Mouse (Mus musculus) liver, embryonic 12.5 days (tissue): ENCODE measurements around the gene Tnk1. TPM values are rescaled to one million over a fixed set of nuclear protein-coding genes. Genes with fewer than 3 reads are reported as not detected.

Experiments
- ATAC-seq: fragments of 200-750 bp; cut with Nextera tagmentation; 2 replicates; pipeline ENCODE4 v1.8.0; 2017; ENCODE audit warnings: moderate number of reproducible peaks, mild to moderate bottlenecking, moderate library complexity
- H3K27ac ChIP-seq: fragments of 300-500 bp; sonication (generic); 2 replicates; pipeline ENCODE4 v1.5.1; 2016; ENCODE audit warnings: mild to moderate bottlenecking
- H3K27me3 ChIP-seq: fragments of 300-500 bp; sonication (generic); replicated peaks from 2 replicates; pipeline ENCODE4 v1.6.1; 2016; ENCODE audit warnings: mild to moderate bottlenecking, moderate library complexity
- H3K36me3 ChIP-seq: fragments of 300-500 bp; sonication (generic); 2 replicates; pipeline ENCODE4 v1.6.1; 2016; ENCODE audit warnings: mild to moderate bottlenecking, moderate library complexity
- H3K4me1 ChIP-seq: fragments of 300-500 bp; sonication (generic); 2 replicates; pipeline ENCODE4 v1.6.1; 2016
- H3K4me2 ChIP-seq: fragments of 300-500 bp; sonication (generic); 2 replicates; pipeline ENCODE4 v1.6.1; 2016; ENCODE audit warnings: mild to moderate bottlenecking, moderate library complexity
- H3K4me3 ChIP-seq: fragments of 300-500 bp; sonication (generic); 2 replicates; pipeline ENCODE4 v1.5.1; 2016; ENCODE audit warnings: mild to moderate bottlenecking, moderate library complexity
- H3K9ac ChIP-seq: fragments of 300-500 bp; sonication (generic); 2 replicates; pipeline ENCODE4 v1.6.1; 2016; ENCODE audit warnings: mild to moderate bottlenecking, moderate library complexity
- H3K9me3 ChIP-seq: fragments of 300-500 bp; sonication (generic); replicated peaks from 2 replicates; pipeline ENCODE4 v1.6.1; 2016; ENCODE audit warnings: mild to moderate bottlenecking, moderate library complexity
- WGBS: fragments of 180-500 bp; shearing (Covaris S2); methylation state at CpG from one replicate; pipeline ENCODE4 v1.1.7; 2016; ENCODE audit not compliant: insufficient replicate concordance; 5-methylcytosine and 5-hydroxymethylcytosine counted together
- polyA plus RNA-seq: library from polyadenylated mRNA; unstranded; fragments of >200 nt; fragmentation: Nextera tagmentation; extraction: Ambion mirVana; gene quantifications from 2 replicates; pipeline ENCODE4 v1.2.1, GENCODE M21; 2016

Gene Tnk1
- 1.2 and 1.4 TPM in 2 replicates for polyA plus RNA-seq

DNA sequence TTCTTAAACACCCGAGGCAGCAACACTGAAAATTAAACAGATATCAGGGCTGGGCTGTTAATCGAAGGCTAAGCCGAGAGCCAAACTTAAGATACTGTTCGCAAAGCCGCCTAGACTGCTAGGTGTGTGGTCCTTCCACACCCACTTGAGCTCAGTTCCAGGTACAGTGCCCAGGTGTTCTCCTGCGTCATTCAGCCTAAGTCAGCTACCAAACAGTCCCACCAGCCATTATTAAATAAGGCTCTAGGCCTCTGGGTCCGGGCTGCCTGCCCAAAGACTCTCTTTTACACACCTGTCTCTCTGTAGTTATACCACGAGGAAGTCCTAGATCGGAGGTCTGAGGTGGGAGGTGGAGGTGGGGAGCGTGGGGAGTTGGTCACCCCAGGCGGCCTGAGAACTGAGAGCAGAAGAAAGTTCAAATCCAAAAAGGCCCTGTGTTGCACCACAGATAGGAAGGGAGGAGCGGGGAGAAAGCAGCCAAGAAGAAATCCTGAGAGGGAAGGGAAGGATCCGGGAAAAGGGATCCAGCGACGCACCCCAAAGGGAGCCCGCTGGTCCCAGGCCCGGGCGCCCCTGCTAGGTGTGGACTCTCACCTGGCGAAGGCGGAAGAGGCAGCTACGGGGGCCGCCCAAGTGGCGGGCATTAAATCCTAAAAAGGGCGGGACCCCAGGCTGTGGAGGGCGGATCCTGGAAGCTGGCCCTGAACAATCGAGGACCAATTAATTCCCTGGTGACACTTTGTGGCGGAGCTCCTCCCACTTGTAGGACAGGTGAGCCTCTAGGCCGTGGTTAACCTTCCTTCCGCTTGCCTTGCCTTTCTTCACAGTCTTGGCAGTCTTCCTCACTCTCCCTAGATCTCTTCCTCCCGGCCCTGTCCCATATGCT is at the start of gene Tnk1:
Gene Tnk1, minus strand, starts transcription at position 618 of the 886 bp plus-strand sequence.
- Histone ChIP-seq H3K36me3 (no peaks in the 10 kb centered on the region), H3K27me3 (peaks cover 36% of the 10 kb centered on the region), H3K4me1 (peaks cover 34% of the 10 kb centered on the region), H3K9ac (no peak within 1 kb of the TSS), H3K27ac (no peak within 1 kb of the TSS), H3K4me3 (no peak within 1 kb of the TSS), H3K4me2 (peak within 1 kb of the TSS; percentile 21; the same call in 1 of the 2 replicates), H3K9me3 (no peaks in the 10 kb centered on the region)
- no peak for ATAC-seq
- WGBS = 35% methylated on average over 30 of the region's 30 CpGs

DNA sequence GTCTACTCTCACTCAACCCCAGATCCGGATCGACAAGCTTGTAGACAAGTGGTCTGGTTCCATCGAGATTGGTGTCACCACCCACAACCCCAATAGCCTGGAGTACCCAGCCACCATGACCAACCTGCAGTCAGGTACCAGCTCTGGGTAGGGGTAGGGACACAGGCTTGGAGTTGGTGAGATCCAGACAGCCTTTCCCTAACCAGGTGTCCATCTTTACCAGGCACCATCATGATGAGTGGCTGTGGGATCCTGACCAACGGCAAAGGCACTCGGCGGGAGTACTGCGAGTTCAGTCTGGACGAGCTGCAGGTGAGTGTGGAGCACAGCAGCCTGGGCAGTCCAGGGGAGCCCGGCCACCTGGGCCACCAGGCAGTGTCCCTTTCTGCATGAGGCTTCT is 45.8 kb upstream of the Tnk1 start:
- H3K4me3 ChIP-seq = no peak overlapping the region
- no peaks in the 10 kb centered on the region for H3K9me3 ChIP-seq
- H3K36me3 ChIP-seq = peaks cover 62% of the 10 kb centered on the region
- no peak overlapping the region for H3K4me2 ChIP-seq
- 89% methylated on average over 9 of the region's 9 CpGs for WGBS
- peaks cover 34% of the 10 kb centered on the region for H3K4me1 ChIP-seq
- H3K27me3 ChIP-seq = peaks cover 5% of the 10 kb centered on the region
- no peak overlapping the region for H3K27ac ChIP-seq
- ATAC-seq = no peak
- H3K9ac ChIP-seq = no peak overlapping the region

DNA sequence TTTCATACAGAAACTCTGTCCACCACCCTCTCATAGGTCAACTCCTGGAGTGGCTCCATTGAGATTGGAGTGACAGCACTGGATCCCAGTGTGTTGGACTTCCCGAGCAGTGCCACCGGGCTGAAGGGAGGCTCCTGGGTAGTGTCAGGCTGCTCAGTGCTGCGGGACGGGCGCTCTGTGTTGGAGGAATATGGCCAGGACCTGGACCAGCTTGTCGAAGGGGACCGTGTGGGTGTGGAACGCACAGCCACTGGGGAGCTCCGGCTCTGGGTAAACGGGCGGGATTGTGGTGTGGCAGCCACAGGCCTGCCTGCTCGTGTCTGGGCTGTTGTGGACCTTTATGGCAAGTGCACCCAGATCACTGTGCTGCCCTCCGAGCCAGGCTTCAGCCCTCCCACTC is 44.4 kb upstream of the Tnk1 start:
- Histone ChIP-seq H3K4me1 (peaks cover 46% of the 10 kb centered on the region), H3K36me3 (peaks cover 49% of the 10 kb centered on the region), H3K4me2 (peak overlapping the region; percentile 95), H3K27me3 (peaks cover 8% of the 10 kb centered on the region), H3K4me3 (peak overlapping the region; percentile 86), H3K9me3 (no peaks in the 10 kb centered on the region), H3K27ac (peak overlapping the region; percentile 95), H3K9ac (peak overlapping the region; percentile 92)
- 77% methylated on average over 12 of the region's 13 CpGs for WGBS
- no peak for ATAC-seq

DNA sequence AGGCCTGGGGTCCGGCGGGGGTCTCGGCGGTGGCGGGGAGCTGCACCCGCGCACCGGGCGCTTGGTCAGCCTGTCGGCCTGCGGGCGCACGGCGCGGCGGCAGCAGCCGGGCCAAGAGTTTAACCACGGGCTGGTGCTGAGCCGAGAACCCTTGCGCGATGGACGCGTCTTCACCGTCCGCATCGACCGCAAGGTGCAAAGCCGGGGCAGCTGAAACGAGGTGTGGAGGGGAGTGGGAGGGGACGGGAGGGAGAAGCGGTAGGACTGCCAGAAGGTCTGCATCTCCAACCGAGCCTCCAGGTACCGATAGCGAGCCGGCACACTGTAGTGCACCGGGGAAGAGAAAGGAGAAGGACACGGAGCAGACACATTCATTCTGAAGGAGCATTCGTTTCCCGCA is 43.5 kb upstream of the Tnk1 start:
- peak overlapping the region; percentile 95 for H3K27ac ChIP-seq
- peaks cover 8% of the 10 kb centered on the region for H3K27me3 ChIP-seq
- WGBS = under 1% methylated on average over 39 of the region's 39 CpGs
- H3K9me3 ChIP-seq = no peaks in the 10 kb centered on the region
- peak overlapping the region; percentile 95 for H3K4me2 ChIP-seq
- H3K36me3 ChIP-seq = peaks cover 39% of the 10 kb centered on the region
- ATAC-seq = peak; percentile 2; the same call in 1 of the 2 replicates
- peak overlapping the region; percentile 92 for H3K9ac ChIP-seq
- peaks cover 47% of the 10 kb centered on the region for H3K4me1 ChIP-seq
- peak overlapping the region; percentile 86 for H3K4me3 ChIP-seq

DNA sequence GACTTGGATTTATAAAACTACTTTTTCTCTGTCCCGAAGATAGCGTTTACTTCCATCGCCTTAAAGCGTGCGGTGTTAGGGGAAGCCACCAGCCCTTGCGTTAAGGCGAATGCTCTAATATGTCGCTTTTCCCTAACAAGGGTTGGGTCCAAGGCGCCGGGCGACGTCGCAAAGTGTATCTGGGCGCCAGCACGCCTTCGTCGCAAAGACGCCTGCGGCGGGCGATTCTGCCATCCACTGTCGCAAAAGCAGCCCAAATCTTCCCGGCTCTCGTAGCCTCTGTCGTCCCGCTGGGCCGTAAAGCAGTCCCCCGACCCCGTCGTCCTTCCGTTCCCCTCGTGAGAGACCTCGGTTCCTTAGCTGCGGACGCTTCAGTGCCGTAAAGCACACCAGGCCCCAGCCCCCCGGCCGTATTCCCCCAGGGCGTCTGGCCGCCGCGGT is 42.9 kb upstream of the Tnk1 start:
- peaks cover 33% of the 10 kb centered on the region for H3K36me3 ChIP-seq
- no peaks in the 10 kb centered on the region for H3K9me3 ChIP-seq
- WGBS = under 1% methylated on average over 42 of the region's 42 CpGs
- H3K27ac ChIP-seq = peak overlapping the region; percentile 95
- peak; percentile 62 for ATAC-seq
- H3K27me3 ChIP-seq = peaks cover 8% of the 10 kb centered on the region
- peak overlapping the region; percentile 95 for H3K4me2 ChIP-seq
- peak overlapping the region; percentile 86 for H3K4me3 ChIP-seq
- H3K4me1 ChIP-seq = peaks cover 47% of the 10 kb centered on the region
- H3K9ac ChIP-seq = peak overlapping the region; percentile 92

DNA sequence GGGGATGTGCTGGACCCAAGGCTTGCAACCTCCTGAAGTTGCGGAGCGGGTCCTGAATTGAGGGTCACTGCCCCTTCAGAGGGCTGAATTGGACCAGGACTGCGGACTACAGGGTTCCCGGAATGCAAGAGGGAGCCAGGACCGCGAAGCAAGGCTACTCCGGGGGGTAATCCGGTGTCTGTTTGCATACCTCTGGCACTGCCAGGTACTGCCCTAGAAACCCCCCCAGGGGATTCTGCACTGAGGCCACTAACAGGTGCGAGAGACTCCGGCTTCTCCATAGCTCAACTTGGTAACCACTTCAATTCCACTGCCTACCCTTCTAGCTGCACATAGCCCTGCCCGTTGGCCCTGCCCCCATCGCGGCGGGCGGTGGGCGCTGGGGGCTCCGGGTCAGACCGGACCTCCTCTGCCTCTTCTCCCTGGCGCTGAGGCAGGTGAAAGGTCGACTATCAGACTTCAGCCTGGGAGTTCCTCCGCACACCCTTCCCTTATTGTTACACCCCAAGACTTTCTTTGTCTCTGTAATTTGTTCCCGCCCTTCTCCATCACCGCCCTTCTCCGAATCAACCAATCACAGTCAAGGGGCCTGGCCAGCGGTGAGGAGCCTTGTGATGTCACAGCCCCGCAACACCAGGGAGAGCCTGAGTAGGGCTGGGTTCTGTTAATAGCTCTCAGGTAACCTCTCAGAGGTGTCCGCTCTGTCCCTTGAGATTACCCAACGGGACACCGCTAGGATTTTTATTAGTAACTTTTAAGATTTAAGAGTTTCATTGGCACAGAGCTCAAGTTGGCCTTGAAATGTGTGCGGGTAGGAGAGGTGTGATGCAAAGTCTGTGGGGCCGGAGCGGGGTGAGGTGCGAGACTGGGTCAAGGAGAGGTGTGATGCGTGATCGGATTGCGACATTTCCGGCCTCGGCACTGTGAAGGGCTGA is 42.2 kb upstream of the Tnk1 start, which contains the start of the genes 2810408A11Rik and Neurl4:
Gene 2810408A11Rik, minus strand, starts transcription at position 517 of the 935 bp plus-strand sequence.
Gene Neurl4, plus strand, starts transcription at position 602 of the 935 bp plus-strand sequence.
- H3K4me1 ChIP-seq = peaks cover 49% of the 10 kb centered on the region
- peaks cover 8% of the 10 kb centered on the region for H3K27me3 ChIP-seq
- no peaks in the 10 kb centered on the region for H3K9me3 ChIP-seq
- H3K4me2 ChIP-seq = peak within 1 kb of the TSS; percentile 95
- peak within 1 kb of the TSS; percentile 92 for H3K9ac ChIP-seq
- H3K36me3 ChIP-seq = peaks cover 27% of the 10 kb centered on the region
- peak within 1 kb of the TSS; percentile 86 for H3K4me3 ChIP-seq
- under 1% methylated on average over 38 of the region's 38 CpGs for WGBS
- peak; percentile 91 for ATAC-seq
- H3K27ac ChIP-seq = peak within 1 kb of the TSS; percentile 95

DNA sequence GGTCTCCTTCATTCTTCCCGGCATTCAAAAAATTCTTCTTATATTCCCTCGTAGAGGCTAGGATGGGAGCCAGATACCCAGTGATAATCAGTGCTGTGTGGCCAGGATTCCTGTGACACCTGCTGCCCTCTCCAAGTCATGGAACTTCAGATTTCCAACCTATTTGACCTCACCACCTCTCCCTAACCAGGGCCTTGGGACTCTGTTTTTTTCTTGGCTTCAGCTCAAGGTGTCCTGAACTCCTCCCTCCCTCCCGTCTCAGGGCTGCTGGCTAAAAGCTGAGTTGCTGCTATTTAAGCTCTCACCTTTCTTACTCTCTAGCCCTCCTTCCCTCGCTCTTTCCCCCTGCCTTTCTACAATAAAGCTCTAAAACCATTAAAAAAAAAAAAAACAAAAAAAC is 41.3 kb upstream of the Tnk1 start:
- 45% methylated on average over 4 of the region's 4 CpGs for WGBS
- H3K36me3 ChIP-seq = peaks cover 18% of the 10 kb centered on the region
- H3K4me3 ChIP-seq = peak overlapping the region; percentile 86; the same call in 1 of the 2 replicates
- H3K27me3 ChIP-seq = peaks cover 8% of the 10 kb centered on the region
- H3K9ac ChIP-seq = no peak overlapping the region; the same call in 1 of the 2 replicates
- no peak for ATAC-seq
- no peak overlapping the region for H3K27ac ChIP-seq
- H3K4me2 ChIP-seq = peak overlapping the region; percentile 95
- no peaks in the 10 kb centered on the region for H3K9me3 ChIP-seq
- peaks cover 57% of the 10 kb centered on the region for H3K4me1 ChIP-seq

DNA sequence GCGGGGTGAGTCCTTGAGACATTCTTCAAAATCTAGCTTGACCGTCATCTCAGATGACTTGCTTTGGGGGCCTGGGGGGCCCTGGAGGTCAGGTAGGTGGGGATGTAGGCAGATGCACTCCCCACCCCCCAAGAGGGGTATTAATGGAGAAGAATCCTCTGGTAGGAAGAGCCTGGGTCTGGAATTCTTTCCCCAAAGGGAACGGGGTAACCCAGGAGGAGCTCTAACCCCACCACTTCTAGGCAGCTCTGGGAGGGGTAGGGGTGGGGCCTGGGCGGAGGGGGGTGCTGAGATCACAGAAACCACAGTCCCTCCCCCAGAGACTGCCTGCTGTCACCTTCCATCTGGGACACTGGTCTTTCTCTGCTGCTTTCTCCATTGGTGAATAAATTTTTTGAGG is 36.8 kb upstream of the Tnk1 start, which contains the start of gene Acap1:
Gene Acap1, minus strand, starts transcription at position 249 of the 400 bp plus-strand sequence.
- H3K4me2 ChIP-seq = peak within 1 kb of the TSS; percentile 50
- peak within 1 kb of the TSS; percentile 57 for H3K27ac ChIP-seq
- ATAC-seq = peak; percentile 78
- H3K9ac ChIP-seq = peak within 1 kb of the TSS; percentile 45
- no peaks in the 10 kb centered on the region for H3K9me3 ChIP-seq
- 36% methylated on average over 4 of the region's 4 CpGs for WGBS
- H3K4me3 ChIP-seq = peak within 1 kb of the TSS; percentile 25; the same call in 1 of the 2 replicates
- no peaks in the 10 kb centered on the region for H3K36me3 ChIP-seq
- peaks cover 54% of the 10 kb centered on the region for H3K4me1 ChIP-seq
- peaks cover 8% of the 10 kb centered on the region for H3K27me3 ChIP-seq

DNA sequence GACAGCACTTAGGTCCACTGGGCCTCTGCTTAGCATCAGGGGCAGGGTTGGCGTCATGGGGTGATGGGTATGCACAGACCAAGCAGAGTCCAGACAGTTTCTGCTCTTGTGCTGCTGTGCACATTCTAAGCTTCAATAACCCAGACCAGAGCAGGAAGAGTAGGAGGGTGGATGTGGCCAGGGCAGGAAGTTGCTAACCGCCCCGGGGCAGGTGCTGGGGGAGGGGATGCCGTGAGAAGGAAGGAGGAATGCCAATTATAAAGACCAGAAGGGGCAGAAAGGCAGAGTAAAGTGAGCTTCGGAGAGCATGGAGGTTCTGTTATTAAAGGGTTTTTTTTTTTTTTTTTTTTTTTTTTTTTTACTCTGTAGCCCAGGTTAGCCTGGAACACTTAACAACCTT is 36.1 kb upstream of the Tnk1 start:
- WGBS = 21% methylated on average over 5 of the region's 5 CpGs
- Histone ChIP-seq H3K4me3 (no peak overlapping the region), H3K4me2 (0 out of 2 replicates have a peak overlapping the region, but pooled peaks have one; percentile 50)

DNA sequence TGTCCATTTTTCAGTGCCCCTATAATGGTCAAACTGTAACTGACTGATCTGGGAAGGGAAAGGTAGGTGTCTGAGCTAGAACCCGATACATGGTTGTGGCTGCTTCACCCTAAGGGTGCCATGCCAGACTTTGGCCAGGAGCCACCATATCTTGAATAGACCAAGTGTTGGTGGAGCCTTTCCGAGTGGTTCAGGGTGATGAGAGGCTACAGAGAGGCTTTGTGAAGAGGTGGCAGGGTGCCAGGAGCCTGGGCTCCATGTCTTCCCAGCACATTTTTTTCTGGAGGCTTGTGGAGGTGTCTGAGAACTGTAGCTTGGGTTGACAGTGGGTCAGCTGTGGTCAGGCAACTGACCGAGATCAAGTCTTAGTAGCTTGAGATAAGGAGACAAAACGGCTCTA is 33.0 kb upstream of the Tnk1 start:
- ATAC-seq = no peak
- WGBS = 48% methylated on average over 4 of the region's 4 CpGs
- Histone ChIP-seq H3K4me2 (no peak overlapping the region), H3K9me3 (no peaks in the 10 kb centered on the region), H3K4me3 (no peak overlapping the region), H3K4me1 (peaks cover 59% of the 10 kb centered on the region), H3K9ac (no peak overlapping the region), H3K27me3 (no peaks in the 10 kb centered on the region), H3K27ac (no peak overlapping the region), H3K36me3 (no peaks in the 10 kb centered on the region)

More for the DNA sequence above, 36.1 kb upstream of the Tnk1 start:
- Histone ChIP-seq H3K4me1 (peaks cover 54% of the 10 kb centered on the region), H3K36me3 (no peaks in the 10 kb centered on the region), H3K27ac (peak overlapping the region; percentile 57; the same call in 1 of the 2 replicates), H3K27me3 (peaks cover 7% of the 10 kb centered on the region), H3K9me3 (no peaks in the 10 kb centered on the region), H3K9ac (peak overlapping the region; percentile 45)
- ATAC-seq = 0 out of 2 replicates have a peak, but pooled peaks have one; percentile 9
